Mouse (Mus musculus): ENCODE measurements around the gene Prkg1. TPM values are rescaled to one million over a fixed set of nuclear protein-coding genes. Genes with fewer than 3 reads are reported as not detected.

Prkg1 gene
- total RNA-seq, 2 experiments from 2014 or later = 13.8 to 20.2 TPM

DNA sequence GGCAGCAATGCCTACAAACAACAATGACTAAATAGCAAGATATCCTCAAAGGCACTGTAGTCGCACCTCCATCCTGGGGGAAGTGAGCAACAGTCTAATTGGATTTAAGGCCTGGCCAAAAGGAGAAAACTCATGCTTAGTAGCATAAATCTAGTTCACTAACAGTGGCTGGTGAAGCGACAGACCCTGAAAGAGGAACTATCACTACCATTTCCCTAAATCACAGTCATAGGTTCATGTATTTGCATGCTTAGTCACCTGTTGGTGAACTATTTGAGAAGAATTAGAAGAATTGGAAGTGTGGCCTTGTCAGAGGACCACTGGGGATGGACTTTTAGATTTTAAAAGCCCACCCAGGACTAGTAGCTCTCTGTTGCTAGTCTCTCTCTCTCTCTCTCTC, 766.3 kb downstream of the Prkg1 start:
- DNase-seq (ENCODE audit: low spot score in 2 of 2) = no peak
- intact Hi-C loops (cut with DNase I) = no loop called here

GRCm38 (mm10) chr19:30990390-30990789, 774.4 kb downstream of the Prkg1 start:
- intact Hi-C loops (cut with DNase I) = no loop called here
- DNase-seq (ENCODE audit: low spot score in 2 of 2) = no peak

GRCm38 (mm10) chr19:30982436-30982835, 782.4 kb downstream of the Prkg1 start:
- no peak for DNase-seq (ENCODE audit: low spot score in 2 of 2)
- intact Hi-C loops (cut with DNase I) = no loop called here

GRCm38 (mm10) chr19:30978096-30978495, 786.7 kb downstream of the Prkg1 start:
- no peak for DNase-seq (ENCODE audit: low spot score in 2 of 2)
- intact Hi-C loops (cut with DNase I) = no loop called here

DNA sequence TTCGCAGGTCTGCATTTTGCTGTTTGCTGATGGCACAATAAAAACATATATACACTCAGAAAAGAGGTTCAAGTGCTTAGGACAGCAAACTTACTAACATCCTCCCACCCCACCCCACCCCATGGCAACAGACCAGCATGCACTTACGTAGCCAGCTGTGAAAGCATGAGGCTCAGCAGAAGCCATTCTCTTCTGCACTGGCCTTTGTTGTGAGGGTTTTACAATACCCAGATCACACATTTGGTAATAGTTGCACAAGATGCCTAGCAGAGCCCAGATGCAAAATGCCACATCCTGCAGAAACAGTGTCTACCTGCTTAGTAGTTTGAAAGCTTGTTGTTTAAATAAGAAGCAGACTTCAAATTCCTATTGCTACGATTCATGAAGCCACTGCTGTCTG, 814.2 kb downstream of the Prkg1 start:
- no peak for DNase-seq (ENCODE audit: low spot score in 2 of 2)
- intact Hi-C loops (cut with DNase I) = no loop called here

DNA sequence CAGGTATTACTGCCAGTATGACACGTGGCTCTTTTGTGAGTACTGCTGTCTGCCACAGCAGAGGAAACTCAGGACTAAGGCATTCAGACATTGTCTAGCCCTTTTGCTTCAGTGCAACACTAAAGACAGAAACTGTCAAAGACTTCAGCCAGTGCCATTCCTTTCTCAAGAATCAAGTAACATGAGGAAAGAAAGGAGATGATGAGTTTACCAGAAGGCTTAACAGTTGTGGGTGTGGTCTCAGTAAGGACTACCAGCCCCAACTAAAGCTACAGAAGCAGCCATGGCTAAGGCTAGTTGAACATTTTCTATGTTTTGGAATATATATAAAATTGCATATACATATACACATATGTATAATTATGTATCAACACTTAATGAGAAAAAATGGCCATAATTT, 816.6 kb downstream of the Prkg1 start:
- intact Hi-C loops (cut with DNase I) = no loop called here

GRCm38 (mm10) chr19:30942369-30942992, 822.4 kb downstream of the Prkg1 start:
- no peak for DNase-seq (ENCODE audit: low spot score in 2 of 2)
- intact Hi-C loops (cut with DNase I) = no loop called here

More for the DNA sequence above, 816.6 kb downstream of the Prkg1 start:
- DNase-seq (ENCODE audit: low spot score in 2 of 2) = no peak

DNA sequence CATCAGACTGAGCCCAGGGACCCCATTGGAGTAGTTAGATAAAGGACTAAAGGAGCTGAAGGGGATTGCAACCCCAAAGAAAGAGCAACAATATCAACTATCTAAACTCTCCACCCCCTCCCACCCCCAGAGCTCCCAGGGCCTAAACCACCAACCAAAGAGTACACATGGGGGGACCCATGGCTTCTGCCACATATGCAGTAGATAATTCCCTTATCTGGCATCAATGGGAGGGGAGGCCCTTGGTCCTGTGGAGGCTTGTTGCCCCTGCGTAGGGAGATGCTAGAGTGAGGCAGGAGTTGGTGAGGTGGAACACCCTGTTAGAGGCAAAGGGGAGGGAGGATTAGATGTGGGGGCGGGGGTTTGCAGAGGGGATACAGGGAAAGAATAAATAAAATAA, 826.8 kb downstream of the Prkg1 start:
- DNase-seq (ENCODE audit: low spot score in 2 of 2) = no peak
- intact Hi-C loops (cut with DNase I) = no loop called here

- no peak for DNase-seq (ENCODE audit: low spot score in 2 of 2)
- intact Hi-C loops (cut with DNase I) = no loop called here
Observed at GRCm38 (mm10) chr19:30931469-30932192, 833.2 kb downstream of the Prkg1 start.

DNA sequence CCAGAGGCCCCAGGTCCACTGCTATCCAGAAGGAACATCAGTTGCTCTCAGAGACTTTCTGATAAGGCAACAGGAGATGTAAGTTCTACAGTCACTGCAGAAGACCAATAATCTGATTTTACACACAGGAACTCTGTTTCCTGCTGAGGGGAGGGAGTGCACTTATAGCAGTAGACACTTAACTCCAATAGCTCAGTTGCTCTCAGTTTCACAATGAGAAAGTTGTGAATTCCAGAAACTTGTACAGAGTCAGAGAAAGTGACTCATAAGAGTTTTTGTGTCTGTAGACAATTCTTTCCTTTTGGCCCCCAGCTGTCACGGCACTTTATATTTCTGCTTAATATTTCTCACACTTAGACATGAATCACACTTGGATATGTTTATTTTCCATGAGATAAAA, 840.8 kb downstream of the Prkg1 start:
- no peak for DNase-seq (ENCODE audit: low spot score in 2 of 2)
- intact Hi-C loops (cut with DNase I) = no loop called here

DNA sequence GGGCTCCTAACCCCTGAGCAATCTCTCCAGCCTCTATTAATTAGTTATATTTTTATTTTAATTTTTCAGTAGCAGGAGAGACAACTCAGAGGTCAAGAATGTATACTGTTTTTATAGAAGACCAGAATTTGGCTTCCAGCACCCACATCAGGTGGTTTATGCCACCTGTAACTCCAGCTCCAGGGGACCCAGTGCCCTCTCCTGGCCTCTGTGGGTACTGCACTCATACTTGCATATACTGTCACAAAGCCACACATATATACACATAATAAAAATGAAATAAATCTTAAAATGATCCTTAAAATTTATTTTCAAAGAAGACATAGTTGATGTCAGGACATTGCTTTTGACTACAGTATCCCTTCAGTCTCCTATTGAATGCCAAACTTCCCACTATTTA, 862.5 kb downstream of the Prkg1 start:
- intact Hi-C loops (cut with DNase I) = no loop called here
- DNase-seq (ENCODE audit: low spot score in 2 of 2) = no peak

GRCm38 (mm10) chr19:30901025-30901424, 863.8 kb downstream of the Prkg1 start:
- DNase-seq (ENCODE audit: low spot score in 2 of 2) = no peak
- intact Hi-C loops (cut with DNase I) = no loop called here

- peak; percentile 7 to 11 for DNase-seq (ENCODE audit: low spot score in 2 of 2)
Observed at GRCm38 (mm10) chr19:30890377-30890776, 874.5 kb downstream of the Prkg1 start.

GRCm38 (mm10) chr19:30889851-30890250, 875.0 kb downstream of the Prkg1 start:
- DNase-seq (ENCODE audit: low spot score in 2 of 2) = no peak
- intact Hi-C loops (cut with DNase I) = no loop called here

More at GRCm38 (mm10) chr19:30890377-30890776, 874.5 kb downstream of the Prkg1 start:
- intact Hi-C loops (cut with DNase I) = no loop called here

GRCm38 (mm10) chr19:30861441-30861840, 903.4 kb downstream of the Prkg1 start:
- DNase-seq (ENCODE audit: low spot score in 2 of 2) = no peak
- intact Hi-C loops (cut with DNase I) = no loop called here

DNA sequence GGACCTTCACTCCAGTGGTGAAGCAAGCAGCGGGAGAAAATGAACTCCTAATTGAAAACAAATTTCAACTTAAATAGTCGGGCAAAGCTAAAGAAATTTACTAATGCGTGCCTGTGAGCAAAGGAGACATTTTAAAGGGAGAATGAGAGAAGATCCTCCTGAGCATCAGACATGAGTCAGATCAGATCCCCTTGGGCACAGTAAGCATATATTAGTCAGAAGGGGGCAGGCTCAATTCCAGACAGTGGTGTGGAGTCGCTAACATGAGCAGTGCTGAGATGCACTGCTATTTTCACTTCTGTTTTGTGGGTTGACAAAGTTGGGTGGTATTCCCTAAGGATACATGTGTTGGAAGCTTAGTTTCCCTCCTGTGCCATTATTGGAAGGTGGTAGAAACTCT, 913.8 kb downstream of the Prkg1 start:
- no peak for DNase-seq (ENCODE audit: low spot score in 2 of 2)
- intact Hi-C loops (cut with DNase I) = no loop called here

GRCm38 (mm10) chr19:30844916-30845315, 919.9 kb downstream of the Prkg1 start:
- no peak for DNase-seq (ENCODE audit: low spot score in 2 of 2)
- intact Hi-C loops (cut with DNase I) = loop anchor here (5.0 to 10.0 kb wide), 4 partner anchors 230 to 902 kb away; no protein-coding TSS in a partner anchor

DNA sequence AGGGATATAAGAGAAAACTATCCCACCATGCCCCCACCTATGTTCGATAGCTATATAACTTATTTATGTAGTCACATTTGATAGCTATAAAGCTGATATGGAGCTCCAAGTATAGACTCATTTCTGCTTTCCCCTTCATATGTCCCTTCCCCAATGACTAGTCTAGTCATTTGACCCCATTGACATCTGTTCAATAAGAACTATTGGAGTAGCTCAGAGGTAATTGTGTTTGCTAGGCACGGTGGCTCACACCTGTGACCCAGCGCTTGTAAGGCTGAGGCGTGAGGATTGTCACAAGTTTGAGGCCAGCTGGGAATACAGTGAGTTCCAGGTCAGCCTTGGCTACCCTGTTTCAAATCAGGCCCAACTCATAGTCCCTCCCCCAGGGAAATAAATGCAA, 921.2 kb downstream of the Prkg1 start:
- DNase-seq (ENCODE audit: low spot score in 2 of 2) = no peak
- intact Hi-C loops (cut with DNase I) = loop anchor here (5.0 to 10.0 kb wide), 4 partner anchors 231 to 904 kb away; no protein-coding TSS in a partner anchor

GRCm38 (mm10) chr19:30843052-30843564, 921.7 kb downstream of the Prkg1 start:
- intact Hi-C loops (cut with DNase I) = loop anchor here (5.0 to 10.0 kb wide), 4 partner anchors 232 to 904 kb away; no protein-coding TSS in a partner anchor
- DNase-seq (ENCODE audit: low spot score in 2 of 2) = no peak

- DNase-seq (ENCODE audit: low spot score in 2 of 2) = no peak
- intact Hi-C loops (cut with DNase I) = loop anchor here (5.0 to 10.0 kb wide), 4 partner anchors 232 to 905 kb away; no protein-coding TSS in a partner anchor
Observed at GRCm38 (mm10) chr19:30842640-30843039, 922.2 kb downstream of the Prkg1 start.

Data from left cerebral cortex, postnatal 36 days (tissue).